Mouse (Mus musculus) G1E (cell line): Measurements from ENCODE around the gene Pole2.

Source experiments
- CTCF ChIP-seq: IDR thresholded peaks from 2 replicates; pipeline ENCODE4 v1.5.1; 2012; ENCODE audit warnings: low read depth, low read length, inconsistent platforms, mixed read lengths
- GATA1 ChIP-seq: IDR thresholded peaks from 2 replicates; pipeline ENCODE4 v1.6.1; 2012; ENCODE audit warnings: borderline replicate concordance, low read length, inconsistent platforms, mixed read lengths
- GATA2 ChIP-seq: IDR thresholded peaks from 2 replicates; pipeline ENCODE4 v1.6.1; 2012; ENCODE audit warnings: low read depth, low read length, inconsistent platforms, borderline replicate concordance
- POLR2AphosphoS5 ChIP-seq: IDR thresholded peaks from 2 replicates; pipeline ENCODE4 v1.6.1; 2012; ENCODE audit warnings: low read depth, low read length, inconsistent platforms; ENCODE audit not compliant: insufficient replicate concordance
- TAL1 ChIP-seq: conservative IDR thresholded peaks from 2 replicates; pipeline ENCODE4 v1.6.1; 2012; ENCODE audit warnings: low read depth, low read length, inconsistent platforms, mixed read lengths

- TF ChIP-seq CTCF (no peak), POLR2AphosphoS5 (no peak), GATA2 (no peak), TAL1 (no peak), GATA1 (no peak)
Measured at GRCm38 (mm10) chr12:69250756-69251155, 22.8 kb upstream of the Pole2 start.
